Mouse (Mus musculus): ENCODE data around the gene Sprr1a. TPM values are rescaled to one million over a fixed set of nuclear protein-coding genes. Genes with fewer than 3 reads are reported as not detected.
"Not testable (repeated sequence)": the region's sequence is repeated elsewhere in the genome, so short reads cannot be mapped to it uniquely, and the experiment has no call there.

Gene Sprr1a
- not detected for polyA plus RNA-seq (2017; shearing (Covaris generic))

DNA sequence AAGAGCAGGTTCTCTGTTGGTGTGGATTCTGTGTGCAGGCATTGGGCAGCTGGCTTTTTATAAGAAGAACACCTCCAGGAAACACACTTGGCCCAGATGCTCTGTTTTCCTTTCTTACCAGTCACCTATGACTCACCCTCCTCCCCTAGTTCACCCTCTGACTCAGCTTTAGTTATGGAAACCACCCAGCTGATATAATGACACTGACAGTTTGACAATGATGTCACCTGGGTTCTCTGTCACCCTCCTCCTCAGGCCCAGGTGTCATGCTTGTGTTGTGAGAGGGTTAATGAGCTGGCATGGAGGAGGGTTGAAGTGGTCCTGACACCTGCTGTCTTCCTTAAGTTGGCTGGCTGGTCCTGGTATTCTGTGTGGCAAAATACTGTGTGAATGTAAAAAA lies at the start of gene Sprr1a:
Gene Sprr1a, minus strand, starts transcription at position 33 of the 400 bp plus-strand sequence.
- ATAC-seq = no peak

DNA sequence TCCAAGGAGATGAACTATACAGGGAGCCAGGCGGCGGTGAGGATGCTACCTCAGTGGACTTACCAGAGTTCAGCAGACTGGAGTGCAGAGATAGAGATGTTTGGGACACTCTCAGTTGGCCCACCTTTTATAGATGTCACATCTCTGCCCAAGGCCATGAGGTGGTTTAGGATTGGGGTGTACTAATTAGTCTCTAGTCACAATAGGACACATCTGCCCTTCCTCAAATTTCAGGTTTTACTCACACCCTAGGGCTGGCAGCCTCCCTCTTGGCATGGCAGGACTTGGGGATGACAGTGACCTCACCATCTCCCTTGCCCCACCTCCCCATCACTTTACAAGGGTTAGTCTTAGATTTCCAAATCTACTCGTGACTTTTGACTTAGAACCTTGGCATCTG lies 48.7 kb upstream of the Sprr1a start, which contains the start of gene 2310046K23Rik:
Gene 2310046K23Rik, minus strand, starts transcription at position 101 of the 400 bp plus-strand sequence.
- no peak for ATAC-seq

DNA sequence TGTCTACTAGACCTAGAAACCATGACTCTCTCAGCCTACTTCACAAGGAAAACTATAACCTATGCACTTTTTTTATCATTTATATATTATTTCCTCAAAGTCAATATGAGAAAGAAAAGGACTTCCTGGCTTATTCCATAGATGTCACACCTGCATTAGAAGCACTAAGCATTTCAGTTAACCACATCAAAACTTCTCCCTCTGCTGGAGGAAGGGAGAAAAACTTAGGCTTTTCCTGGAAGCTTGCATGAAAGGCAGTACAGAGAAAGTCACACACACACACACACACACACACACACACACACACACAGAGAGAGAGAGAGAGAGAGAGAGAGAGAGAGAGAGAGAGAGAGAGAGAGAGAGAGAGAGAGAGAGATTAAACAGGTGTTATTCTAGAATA lies 26.6 kb upstream of the Sprr1a start:
- ATAC-seq = no peak

DNA sequence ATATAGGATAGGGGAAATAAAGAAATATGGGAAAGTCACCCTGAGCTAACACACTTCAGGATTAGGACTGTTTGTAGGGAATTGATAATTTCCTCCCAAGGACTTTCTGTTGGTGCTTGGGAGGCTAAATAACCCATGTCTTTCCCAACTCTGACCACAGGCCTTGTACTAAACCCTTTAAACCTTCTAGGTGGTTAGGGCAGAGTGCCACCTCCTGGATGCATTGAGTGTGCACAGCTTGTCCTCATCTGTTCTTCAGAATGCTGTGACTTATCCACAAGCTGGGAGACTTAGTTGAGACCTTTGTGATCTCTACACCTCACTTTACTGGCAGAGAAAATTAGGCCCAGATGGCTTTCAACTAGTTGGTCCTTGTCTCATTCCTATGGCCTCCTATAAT lies 25.1 kb upstream of the Sprr1a start:
- ATAC-seq = no peak

DNA sequence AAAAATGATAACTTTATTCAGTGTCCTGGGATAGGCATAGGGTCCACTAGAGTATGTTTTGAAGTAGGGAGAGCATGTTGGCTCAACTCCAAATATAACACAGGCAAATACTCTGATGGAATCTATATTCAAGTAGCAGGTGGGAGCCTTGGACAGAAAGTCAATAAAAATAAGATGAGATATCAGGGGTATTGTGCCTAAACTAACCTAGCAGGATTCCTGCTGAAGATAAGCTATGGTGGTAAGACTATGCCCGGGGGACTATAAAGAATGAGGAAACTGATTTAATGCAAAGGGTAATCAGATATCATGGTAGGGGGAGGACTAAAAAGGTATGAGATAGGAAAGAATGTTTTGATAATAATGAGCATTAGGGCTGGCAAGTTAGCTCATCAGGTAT lies 22.5 kb upstream of the Sprr1a start:
- no peak for ATAC-seq

DNA sequence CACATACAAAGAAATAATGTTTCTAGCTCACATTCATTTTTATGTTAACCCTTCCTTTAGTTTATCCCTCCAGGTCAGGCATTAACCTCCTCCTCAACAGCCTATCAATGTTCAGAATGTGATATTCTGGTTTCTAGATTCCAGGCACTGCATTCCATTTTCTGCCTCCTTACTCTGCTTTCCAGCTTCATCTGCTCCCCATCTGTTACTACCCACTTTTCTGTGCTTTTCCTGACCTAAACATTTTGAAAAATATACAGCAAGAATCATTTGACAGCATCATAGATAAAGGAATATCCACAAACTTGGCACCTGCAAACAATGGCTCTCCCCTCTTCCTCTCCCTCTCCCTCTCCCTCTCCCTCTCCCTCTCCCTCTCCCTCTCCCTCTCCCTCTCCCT lies 17.8 kb upstream of the Sprr1a start:
- ATAC-seq = no peak

DNA sequence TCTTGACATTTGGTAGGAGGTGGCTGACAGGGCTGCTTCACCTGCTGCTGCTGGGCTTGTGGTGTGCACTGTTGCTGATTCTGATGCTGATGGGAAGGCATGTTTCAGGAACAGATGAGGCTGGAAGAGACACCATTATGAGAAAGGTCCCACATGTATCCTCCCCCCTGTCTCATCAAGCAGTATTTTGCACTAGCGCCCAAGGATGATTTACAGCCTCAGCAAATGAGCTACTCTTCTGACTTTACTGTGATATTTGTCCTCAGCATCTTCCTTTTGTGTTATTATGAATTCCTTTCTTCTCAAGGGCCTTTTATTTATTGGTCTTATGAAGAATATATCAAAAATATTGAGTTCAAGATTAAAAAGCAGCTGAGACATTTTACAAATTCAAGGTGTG lies 14.7 kb upstream of the Sprr1a start, which contains the start of gene Sprr4:
Gene Sprr4, minus strand, starts transcription at position 101 of the 400 bp plus-strand sequence.
- ATAC-seq = no peak

DNA sequence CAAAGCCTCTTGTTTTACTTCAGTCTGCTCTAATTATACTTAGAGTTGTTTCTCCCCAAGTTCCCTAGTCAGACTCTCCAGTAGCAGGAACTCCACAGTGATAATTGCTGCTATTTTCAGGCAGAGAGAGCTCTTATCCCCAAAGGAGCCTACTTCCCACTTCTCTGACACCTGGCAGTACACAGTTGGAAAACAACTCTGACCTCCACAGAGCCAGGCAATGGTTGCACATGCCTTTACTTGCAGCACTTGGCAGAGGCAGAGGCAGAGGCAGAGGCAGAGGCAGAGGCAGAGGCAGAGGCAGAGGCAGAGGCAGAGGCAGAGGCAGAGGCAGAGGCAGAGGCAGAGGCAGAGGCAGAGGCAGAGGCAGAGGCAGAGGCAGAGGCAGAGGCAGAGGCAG lies 4.6 kb upstream of the Sprr1a start:
- ATAC-seq = not testable (repeated sequence)

DNA sequence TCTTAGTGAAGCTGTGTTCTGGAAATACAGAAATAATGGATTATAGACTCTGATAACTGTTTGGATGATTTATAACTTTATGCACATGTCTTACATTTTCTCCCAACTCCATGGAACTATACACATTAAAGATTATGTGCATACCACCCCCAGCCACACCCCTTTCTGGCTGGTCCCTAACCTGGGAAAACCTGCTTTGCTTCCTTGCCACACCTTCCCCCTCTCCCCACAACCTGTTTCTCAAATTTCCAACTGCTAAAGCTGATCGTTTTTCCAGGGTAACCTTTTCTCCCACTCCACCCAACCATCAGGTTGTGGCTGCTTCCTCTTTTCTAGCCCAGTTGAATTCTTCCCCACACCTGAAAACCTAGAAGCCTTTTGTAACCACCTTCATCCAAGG lies 612 bp upstream of the Sprr1a start:
- ATAC-seq = no peak

DNA sequence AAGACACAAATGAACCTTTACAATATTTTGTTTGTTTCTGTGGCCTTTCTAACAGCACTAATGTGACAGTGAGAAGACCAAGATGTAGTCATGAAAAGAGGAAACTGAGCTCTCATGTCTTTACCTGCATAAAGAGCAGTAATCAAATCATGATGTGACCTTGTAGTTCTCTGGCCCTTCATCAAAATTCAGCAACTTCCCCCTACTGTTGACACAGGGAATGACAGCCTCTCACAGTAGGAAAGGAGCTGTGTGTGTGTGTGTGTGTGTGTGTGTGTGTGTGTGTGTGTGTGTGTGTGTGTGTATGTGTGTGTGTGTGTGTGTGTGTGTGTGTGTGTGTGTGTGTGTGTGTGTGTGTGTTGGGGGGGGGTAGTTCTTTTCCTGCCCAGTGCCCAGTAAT lies 4.4 kb downstream of the Sprr1a start:
- not testable (repeated sequence) for ATAC-seq

DNA sequence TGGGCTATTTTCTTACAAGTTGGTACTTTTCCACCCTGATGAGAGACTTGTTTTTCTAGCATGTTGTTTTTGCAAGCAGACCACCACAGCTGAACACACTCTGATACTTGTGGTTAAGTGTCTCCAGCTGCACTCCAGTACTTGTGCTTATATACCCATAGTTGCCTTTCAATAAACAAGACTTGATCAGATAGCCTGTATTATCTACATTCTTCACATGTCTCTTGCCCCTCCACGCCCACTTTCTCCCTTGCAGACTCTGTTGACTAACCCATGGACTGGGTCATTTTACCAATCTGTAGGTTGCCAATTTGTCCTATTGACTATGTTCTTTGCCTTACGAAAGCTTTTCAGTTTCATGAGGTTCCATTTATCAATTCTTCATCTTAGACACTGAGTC lies 15.6 kb downstream of the Sprr1a start:
- ATAC-seq = no peak

DNA sequence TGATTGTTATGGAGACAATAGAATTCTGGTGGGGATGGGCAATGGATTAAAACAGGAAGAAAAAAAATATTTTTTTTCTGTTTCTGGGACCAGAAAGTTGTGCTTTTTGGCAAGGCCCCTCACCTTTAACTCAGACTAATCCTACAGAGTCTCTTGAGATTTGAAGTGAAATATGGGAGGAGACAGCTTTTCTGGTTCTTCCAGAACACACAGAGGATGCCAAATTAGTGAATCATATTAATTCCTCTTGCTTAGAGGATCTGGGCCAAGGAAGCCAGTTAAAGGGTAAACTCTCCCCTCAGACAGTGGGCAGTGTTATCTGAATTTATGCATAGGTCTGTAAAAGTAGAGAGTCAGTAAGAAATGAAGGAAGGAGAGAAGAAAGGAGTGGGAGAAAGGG lies 18.3 kb downstream of the Sprr1a start:
- no peak for ATAC-seq

DNA sequence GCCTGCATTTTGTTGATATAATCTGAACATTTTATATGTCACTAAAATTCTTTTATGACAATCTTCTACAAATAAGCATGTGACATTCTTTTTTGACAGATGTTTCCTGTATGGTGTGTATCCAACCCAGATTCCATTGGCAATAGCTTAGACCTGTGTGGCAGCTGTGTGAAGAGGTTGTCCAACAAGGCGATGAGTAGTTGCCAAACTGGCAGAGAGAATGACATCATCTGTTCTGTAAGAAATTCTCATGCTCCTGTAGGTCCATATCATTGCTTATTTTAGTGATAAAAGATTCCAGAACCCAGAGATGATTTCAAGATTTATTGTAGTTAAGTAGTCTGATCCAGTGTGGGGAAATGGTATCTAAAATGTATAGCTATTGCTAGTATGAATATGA lies 19.1 kb downstream of the Sprr1a start:
- ATAC-seq = no peak

DNA sequence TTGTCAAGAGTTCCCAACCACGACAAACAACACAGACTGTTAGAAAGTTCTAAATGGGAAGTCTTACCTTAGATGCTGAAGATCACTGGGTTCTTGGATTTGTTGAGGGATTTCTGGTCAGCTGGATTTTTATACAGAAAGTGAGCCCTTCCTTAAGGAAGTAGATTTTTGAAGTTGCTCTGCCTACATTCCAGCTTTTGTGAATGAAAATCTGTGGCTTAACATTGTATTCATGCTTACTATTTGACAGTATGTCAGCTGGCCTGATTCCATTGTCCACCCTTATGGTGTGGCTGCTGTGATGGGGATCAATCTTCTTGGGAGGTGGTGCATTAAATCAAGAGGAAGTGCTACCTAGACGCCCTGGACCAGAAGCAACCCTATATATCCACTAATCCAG lies 27.1 kb downstream of the Sprr1a start, which contains the start of gene Sprr3:
Gene Sprr3, minus strand, starts transcription at position 101 of the 400 bp plus-strand sequence.
- ATAC-seq = no peak

DNA sequence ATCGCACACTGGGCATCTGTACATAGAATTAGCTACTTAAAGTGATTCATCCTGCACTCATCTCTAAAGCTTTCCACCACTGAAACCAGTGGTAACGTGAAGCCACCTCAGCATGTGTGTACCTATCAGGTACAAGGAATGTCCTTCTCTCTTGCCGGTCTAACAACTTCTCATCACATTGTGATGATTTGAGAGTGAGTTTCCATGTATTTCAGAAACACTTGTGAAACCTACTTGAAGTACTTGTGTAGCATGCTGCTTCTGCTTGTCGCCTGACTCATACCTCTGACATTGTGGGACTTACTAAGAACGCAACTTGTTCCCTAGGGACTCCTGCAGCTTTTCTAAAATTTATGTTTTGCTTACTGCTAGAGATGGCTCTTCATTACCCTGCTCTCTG lies 30.5 kb downstream of the Sprr1a start:
- no peak for ATAC-seq

DNA sequence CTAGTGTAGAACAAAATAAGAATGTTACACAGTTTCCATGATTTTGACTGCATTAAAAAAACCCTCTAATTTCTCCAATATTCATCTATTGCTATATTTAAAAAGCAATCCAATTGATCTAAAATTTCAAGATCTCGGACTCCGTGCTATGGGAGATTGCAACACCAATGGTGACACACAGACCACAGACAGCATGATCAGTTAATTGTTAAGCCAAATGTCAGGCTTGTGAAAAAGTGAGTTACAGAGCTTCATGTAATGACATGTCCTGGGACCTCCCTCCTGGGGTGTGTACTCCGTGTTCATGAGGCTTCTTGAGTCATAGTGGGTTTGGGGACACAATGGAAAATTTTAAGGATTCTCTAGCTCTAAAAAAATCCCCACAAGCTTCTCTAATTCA lies 45.5 kb downstream of the Sprr1a start:
- no peak for ATAC-seq

DNA sequence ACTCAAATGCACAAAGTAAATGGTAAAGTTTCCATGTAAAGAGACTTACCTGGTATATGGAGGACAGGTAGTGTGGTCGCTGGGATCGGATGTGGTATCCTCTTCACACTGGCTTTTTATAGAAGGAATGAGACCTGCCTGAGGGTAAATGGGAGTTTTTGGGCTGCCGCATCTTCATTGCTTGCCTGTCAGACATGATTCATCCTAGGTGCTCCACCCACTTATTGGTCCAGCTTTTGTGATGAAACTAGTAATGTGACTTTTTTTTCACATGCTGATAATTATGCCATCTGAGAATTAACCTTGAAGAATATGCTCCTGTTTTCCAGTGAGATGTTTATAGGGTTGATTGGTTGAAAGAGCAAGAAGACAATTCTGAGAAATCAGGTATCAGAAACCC lies 47.0 kb downstream of the Sprr1a start, which contains the start of gene Sprr1b:
Gene Sprr1b, minus strand, starts transcription at position 101 of the 400 bp plus-strand sequence.
- no peak for ATAC-seq

Other genes with a start within 250 kb of the Sprr1a start
- gene Sprr2a3, start 200.5 kb downstream of the Sprr1a start, polyA plus RNA-seq (2017; shearing (Covaris generic)) = not detected
- not detected for gene Sprr2b, start 169.3 kb downstream of the Sprr1a start, polyA plus RNA-seq (2017; shearing (Covaris generic))
- not detected for gene Sprr2d, start 146.8 kb downstream of the Sprr1a start, polyA plus RNA-seq (2017; shearing (Covaris generic))
- gene Sprr2e, start 133.8 kb downstream of the Sprr1a start, polyA plus RNA-seq (2017; shearing (Covaris generic)) = not detected
- not detected for gene Sprr2f, start 120.7 kb downstream of the Sprr1a start, polyA plus RNA-seq (2017; shearing (Covaris generic))
- gene Sprr2h, start 100.2 kb downstream of the Sprr1a start, polyA plus RNA-seq (2017; shearing (Covaris generic)) = not detected
- gene Sprr2i, start 77.9 kb downstream of the Sprr1a start, polyA plus RNA-seq (2017; shearing (Covaris generic)) = not detected
- not detected for gene Sprr2j-ps, start 67.8 kb downstream of the Sprr1a start, polyA plus RNA-seq (2017; shearing (Covaris generic))
- 10 to 100 TPM in 1 of 2 experiments, 1 to 10 TPM in 1; 8.6 to 10.3 TPM for gene Gm9774, start 56.5 kb downstream of the Sprr1a start, polyA plus RNA-seq (2017; shearing (Covaris generic))
- gene Sprr2k, start 53.3 kb downstream of the Sprr1a start, polyA plus RNA-seq (2017; shearing (Covaris generic)) = not detected
- gene Sprr1b, start 47.1 kb downstream of the Sprr1a start, polyA plus RNA-seq (2017; shearing (Covaris generic)) = not detected
- not detected for gene Sprr3, start 27.2 kb downstream of the Sprr1a start, polyA plus RNA-seq (2017; shearing (Covaris generic))
- not detected for gene Sprr4, start 14.6 kb upstream of the Sprr1a start, polyA plus RNA-seq (2017; shearing (Covaris generic))
- gene 2310046K23Rik, start 48.6 kb upstream of the Sprr1a start, polyA plus RNA-seq (2017; shearing (Covaris generic)) = not detected
- not detected for gene Ivl, start 87.8 kb upstream of the Sprr1a start, polyA plus RNA-seq (2017; shearing (Covaris generic))
- not detected for gene Smcp, start 103.1 kb upstream of the Sprr1a start, polyA plus RNA-seq (2017; shearing (Covaris generic))
- gene 2210017I01Rik, start 121.6 kb upstream of the Sprr1a start, polyA plus RNA-seq (2017; shearing (Covaris generic)) = not detected
- gene Lce6a, start 135.8 kb upstream of the Sprr1a start, polyA plus RNA-seq (2017; shearing (Covaris generic)) = not detected
- not detected for gene Lce1a1, start 162.4 kb upstream of the Sprr1a start, polyA plus RNA-seq (2017; shearing (Covaris generic))
- not detected for gene Lce1b, start 171.0 kb upstream of the Sprr1a start, polyA plus RNA-seq (2017; shearing (Covaris generic))
- not detected for gene Lce1a2, start 184.4 kb upstream of the Sprr1a start, polyA plus RNA-seq (2017; shearing (Covaris generic))
- gene Lce1c, start 193.4 kb upstream of the Sprr1a start, polyA plus RNA-seq (2017; shearing (Covaris generic)) = not detected
- gene Lce1d, start 201.3 kb upstream of the Sprr1a start, polyA plus RNA-seq (2017; shearing (Covaris generic)) = not detected
- gene Lce1e, start 223.2 kb upstream of the Sprr1a start, polyA plus RNA-seq (2017; shearing (Covaris generic)) = not detected
- not detected for gene Lce1f, start 234.5 kb upstream of the Sprr1a start, polyA plus RNA-seq (2017; shearing (Covaris generic))

All from activated CD4-positive, CD25-positive, alpha-beta regulatory T cell, adult 4 months (primary cell).